Mouse (Mus musculus) lung, embryonic 14.5 days (tissue): ENCODE measurements around the gene Ddx42. TPM values are rescaled to one million over a fixed set of nuclear protein-coding genes. Genes with fewer than 3 reads are reported as not detected.
"Not testable (repeated sequence)": the region's sequence is repeated elsewhere in the genome, so short reads cannot be mapped to it uniquely, and the experiment has no call there.

Experiments used
- ATAC-seq: fragments of 200-750 bp; cut with Nextera tagmentation; 2 replicates; pipeline ENCODE4 v1.8.0; 2017; ENCODE audit warnings: mild to moderate bottlenecking, moderate TSS enrichment, moderate library complexity; ENCODE audit not compliant: insufficient read depth
- DNase-seq: peaks from one replicate; pipeline ENCODE4 v3.0.0-alpha.2; 2015
- H3K27ac ChIP-seq: fragments of 300-500 bp; sonication (generic); 2 replicates; pipeline ENCODE4 v1.5.1; 2014; ENCODE audit warnings: low read depth, mild to moderate bottlenecking, moderate library complexity
- H3K27me3 ChIP-seq: fragments of 300-500 bp; sonication (generic); 2 replicates; pipeline ENCODE4 v1.6.1; 2014; ENCODE audit warnings: low read length, control low read depth; ENCODE audit not compliant: insufficient read depth
- H3K36me3 ChIP-seq: fragments of 300-500 bp; sonication (generic); 2 replicates; pipeline ENCODE4 v1.6.1; 2014; ENCODE audit warnings: control low read depth; ENCODE audit not compliant: insufficient read depth
- H3K4me1 ChIP-seq: fragments of 300-500 bp; sonication (generic); 2 replicates; pipeline ENCODE4 v1.6.1; 2014; ENCODE audit warnings: antibody characterized with exemption, control low read depth; ENCODE audit not compliant: insufficient read depth
- H3K4me2 ChIP-seq: fragments of 300-500 bp; sonication (generic); 2 replicates; pipeline ENCODE4 v1.6.1; 2014; ENCODE audit warnings: mild to moderate bottlenecking
- H3K4me3 ChIP-seq: fragments of 300-500 bp; sonication (generic); 2 replicates; pipeline ENCODE4 v1.5.1; 2014; ENCODE audit warnings: low read depth, low read length
- H3K9ac ChIP-seq: fragments of 300-500 bp; sonication (generic); 2 replicates; pipeline ENCODE4 v1.6.1; 2014
- H3K9me3 ChIP-seq: fragments of 300-500 bp; sonication (generic); 2 replicates; pipeline ENCODE4 v1.6.1; 2016; ENCODE audit warnings: low read depth, low read length, control low read depth
- CTCF ChIP-seq: IDR thresholded peaks from 2 replicates; pipeline ENCODE4 v1.5.1; 2016; ENCODE audit warnings: antibody characterized with exemption, low read depth
- WGBS: fragments of 180-500 bp; shearing (Covaris S2); extraction: QIAGEN DNeasy Blood & Tissue Kit; methylation state at CpG from one replicate; pipeline ENCODE4 v1.1.7; 2014; 5-methylcytosine and 5-hydroxymethylcytosine counted together
- polyA plus RNA-seq: library from polyadenylated mRNA; unstranded; fragments of >200 nt; fragmentation: Nextera tagmentation; extraction: Ambion mirVana; gene quantifications from 2 replicates; pipeline ENCODE4 v1.2.1, GENCODE M21; 2014

The Ddx42 gene
- polyA plus RNA-seq, 1 experiment from 2014 or later, result 82.1 TPM

GRCm38 (mm10) chr11:106193371-106194154, 23.2 kb upstream of the Ddx42 start:
- DNase-seq (peak; percentile 98), ATAC-seq (peak; percentile 97)
- WGBS, result under 1% methylated on average over 41 of the region's 44 CpGs
- Histone ChIP-seq H3K4me3 (peak overlapping the region; percentile 55), H3K36me3 (peaks cover 23% of the 10 kb centered on the region), H3K27me3 (no peaks in the 10 kb centered on the region), H3K27ac (peak overlapping the region; percentile 79), H3K9ac (peak overlapping the region; percentile 62), H3K9me3 (no peaks in the 10 kb centered on the region), H3K4me1 (0 out of 2 replicates have a peak, but pooled peaks cover 5% of the 10 kb centered on the region), H3K4me2 (peak overlapping the region; percentile 75)
- no peak for TF ChIP-seq CTCF

DNA sequence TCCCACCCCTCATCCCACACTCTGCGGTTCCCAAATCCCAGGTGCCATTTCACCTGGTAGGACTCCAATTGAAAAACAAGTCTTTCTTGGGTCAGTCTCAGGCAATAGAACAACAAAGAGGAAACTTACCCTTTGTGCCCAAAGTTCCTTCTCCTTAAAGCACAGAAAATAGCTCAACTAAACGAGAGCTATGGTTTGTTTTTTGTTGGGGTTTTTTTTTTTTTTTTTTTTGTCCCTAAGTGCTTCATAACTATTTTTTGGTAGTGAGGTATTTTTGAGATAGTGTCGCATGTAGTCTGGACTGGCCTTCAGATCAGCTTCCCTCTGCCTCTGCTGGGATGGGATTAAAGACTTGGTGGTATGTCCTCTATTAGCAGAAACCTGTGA, 22.6 kb upstream of the Ddx42 start:
- H3K27me3 ChIP-seq, result no peaks in the 10 kb centered on the region
- WGBS, result 28% methylated on average over 3 of the region's 3 CpGs
- H3K27ac ChIP-seq, result peak overlapping the region; percentile 79
- TF ChIP-seq CTCF, result no peak
- ATAC-seq, result no peak
- H3K9ac ChIP-seq, result peak overlapping the region; percentile 62
- peak overlapping the region; percentile 55 for H3K4me3 ChIP-seq
- no peaks in the 10 kb centered on the region for H3K9me3 ChIP-seq
- peak overlapping the region; percentile 75 for H3K4me2 ChIP-seq
- H3K36me3 ChIP-seq, result peaks cover 28% of the 10 kb centered on the region
- 0 out of 2 replicates have a peak, but pooled peaks cover 5% of the 10 kb centered on the region for H3K4me1 ChIP-seq
- DNase-seq, result no peak

- Histone ChIP-seq H3K4me1 (0 out of 2 replicates have a peak, but pooled peaks cover 5% of the 10 kb centered on the region), H3K27ac (peak overlapping the region; percentile 33; the same call in 1 of the 2 replicates), H3K36me3 (peaks cover 33% of the 10 kb centered on the region), H3K9ac (no peak overlapping the region), H3K9me3 (no peaks in the 10 kb centered on the region), H3K4me2 (no peak overlapping the region), H3K27me3 (no peaks in the 10 kb centered on the region), H3K4me3 (no peak overlapping the region)
- ATAC-seq (no peak), DNase-seq (no peak)
- TF ChIP-seq CTCF, result no peak
- WGBS, result 86% methylated on average over 7 of the region's 7 CpGs
Observed at GRCm38 (mm10) chr11:106194891-106195290, 21.8 kb upstream of the Ddx42 start.

DNA sequence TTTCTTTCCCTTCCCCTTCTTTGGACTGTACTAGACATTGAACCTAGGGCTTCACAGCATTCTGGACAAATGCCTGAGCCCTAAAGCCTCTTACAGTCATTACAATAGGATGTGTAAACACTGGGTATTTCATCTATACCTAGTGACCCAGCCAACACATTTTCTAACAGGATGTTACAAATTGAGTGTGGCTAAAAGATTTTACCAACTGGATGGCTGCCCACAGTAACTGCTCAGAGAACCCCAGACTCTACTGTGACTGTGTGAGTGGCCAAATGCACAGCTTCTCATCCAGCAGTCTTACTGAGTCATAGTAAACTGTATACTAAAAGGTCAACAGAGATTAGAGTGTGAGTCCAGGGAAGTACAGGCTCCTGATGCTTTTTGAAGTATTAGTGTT, 21.4 kb upstream of the Ddx42 start:
- H3K27ac ChIP-seq, result peak overlapping the region; percentile 33; the same call in 1 of the 2 replicates

GRCm38 (mm10) chr11:106198277-106198676, 18.4 kb upstream of the Ddx42 start:
- no peak for DNase-seq
- H3K4me1 ChIP-seq, result 0 out of 2 replicates have a peak, but pooled peaks cover 5% of the 10 kb centered on the region
- no peaks in the 10 kb centered on the region for H3K9me3 ChIP-seq
- H3K4me3 ChIP-seq, result no peak overlapping the region
- H3K27ac ChIP-seq, result no peak overlapping the region
- H3K27me3 ChIP-seq, result no peaks in the 10 kb centered on the region
- H3K4me2 ChIP-seq, result no peak overlapping the region
- no peak for TF ChIP-seq CTCF
- no peak overlapping the region for H3K9ac ChIP-seq
- 73% methylated on average over 4 of the region's 4 CpGs for WGBS
- H3K36me3 ChIP-seq, result peaks cover 63% of the 10 kb centered on the region
- no peak for ATAC-seq

More for the DNA sequence above, 21.4 kb upstream of the Ddx42 start:
- no peak for TF ChIP-seq CTCF
- Histone ChIP-seq H3K4me3 (no peak overlapping the region), H3K9ac (no peak overlapping the region), H3K36me3 (peaks cover 36% of the 10 kb centered on the region), H3K4me1 (0 out of 2 replicates have a peak, but pooled peaks cover 5% of the 10 kb centered on the region), H3K27me3 (no peaks in the 10 kb centered on the region), H3K9me3 (no peaks in the 10 kb centered on the region), H3K4me2 (no peak overlapping the region)
- DNase-seq (peak; percentile 4), ATAC-seq (no peak)

- H3K9me3 ChIP-seq, H3K27ac ChIP-seq, H3K4me1 ChIP-seq, ATAC-seq, H3K9ac ChIP-seq, DNase-seq, H3K4me2 ChIP-seq, H3K27me3 ChIP-seq, H3K4me3 ChIP-seq: not testable (repeated sequence)
- H3K36me3 ChIP-seq, result peaks cover 78% of the 10 kb centered on the region
- WGBS, result 94% methylated on average over 7 of the region's 7 CpGs
Observed at GRCm38 (mm10) chr11:106199997-106200396, 16.7 kb upstream of the Ddx42 start.

DNA sequence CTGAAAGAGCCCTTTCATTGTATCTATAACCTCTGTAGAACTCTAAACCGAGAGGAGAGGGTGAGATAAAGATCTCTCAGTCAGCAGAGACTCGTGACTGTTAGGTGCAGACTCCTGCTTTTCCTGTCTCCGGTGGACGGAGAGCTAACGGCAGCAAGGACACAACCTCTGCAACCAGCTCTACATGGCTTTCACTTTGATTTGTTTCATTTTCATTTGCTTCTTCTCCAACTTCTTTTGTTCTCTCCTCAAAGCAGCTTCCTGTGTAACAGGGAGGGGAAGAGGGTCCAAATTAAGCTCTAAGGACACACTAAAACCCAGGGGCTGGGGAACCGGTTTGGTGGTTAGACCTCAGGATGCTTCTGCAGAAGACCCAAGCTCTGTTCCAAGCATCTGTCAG, 16.0 kb upstream of the Ddx42 start:
- H3K4me3 ChIP-seq, result no peak overlapping the region
- no peak overlapping the region for H3K4me2 ChIP-seq
- H3K27ac ChIP-seq, result no peak overlapping the region
- ATAC-seq (no peak), DNase-seq (no peak)
- no peaks in the 10 kb centered on the region for H3K27me3 ChIP-seq
- H3K9ac ChIP-seq, result no peak overlapping the region
- H3K36me3 ChIP-seq, result peaks cover 85% of the 10 kb centered on the region
- no peak for TF ChIP-seq CTCF
- no peaks in the 10 kb centered on the region for H3K4me1 ChIP-seq
- WGBS, result 69% methylated on average over 6 of the region's 6 CpGs
- no peaks in the 10 kb centered on the region for H3K9me3 ChIP-seq
